Mouse (Mus musculus) heart, adult 2 months (tissue): ENCODE data around the gene Chrnd.

Source experiments
- CTCF ChIP-seq: fragments of 200-600 bp; IDR thresholded peaks from 2 replicates; pipeline ENCODE4 v1.8.1; 2022; ENCODE audit warnings: antibody characterized with exemption, mild to moderate bottlenecking, moderate library complexity
- EP300 ChIP-seq: fragments of 200-500 bp; IDR thresholded peaks from 2 replicates; pipeline ENCODE4 v1.6.1; 2011; ENCODE audit warnings: low read depth, low read length, control low read depth; ENCODE audit not compliant: insufficient read depth

DNA sequence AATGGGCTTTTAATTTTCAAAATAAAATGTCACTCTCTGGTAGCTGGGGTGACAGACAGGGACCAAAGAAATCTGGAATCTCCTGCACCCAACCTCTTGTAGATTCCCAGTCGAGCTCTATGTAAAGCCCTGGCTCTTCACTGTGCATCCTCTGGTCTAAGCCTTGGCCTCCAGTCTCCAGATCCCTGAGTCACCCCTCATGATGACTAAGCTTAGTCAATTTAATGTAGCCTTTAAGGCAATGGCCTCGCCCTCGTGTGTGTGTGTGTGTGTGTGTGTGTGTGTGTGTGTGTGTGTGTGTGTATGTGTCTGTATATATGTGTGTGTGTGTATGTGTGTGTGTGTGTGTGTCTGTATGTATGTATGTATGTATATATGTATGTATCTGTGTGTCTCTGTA lies 31.0 kb upstream of the Chrnd start:
- no peak for TF ChIP-seq CTCF
- TF ChIP-seq EP300 = no peak
